Mouse (Mus musculus) C2C12 (cell line): ENCODE results near the gene Ensa.

Experiments
- CTCF ChIP-seq: IDR thresholded peaks from one replicate; pipeline ENCODE4 v1.5.1; 2011; ENCODE audit not compliant: control insufficient read depth, insufficient read depth, insufficient read length
- FOSL1 ChIP-seq: IDR thresholded peaks from one replicate; pipeline ENCODE4 v1.8.0; 2011; ENCODE audit warnings: mild to moderate bottlenecking, low read length; ENCODE audit not compliant: poor library complexity, insufficient read depth, severe bottlenecking
- USF1 ChIP-seq: IDR thresholded peaks from one replicate; pipeline ENCODE4 v1.6.1; 2011; ENCODE audit warnings: low read depth, mild to moderate bottlenecking, control low read depth, moderate library complexity

DNA sequence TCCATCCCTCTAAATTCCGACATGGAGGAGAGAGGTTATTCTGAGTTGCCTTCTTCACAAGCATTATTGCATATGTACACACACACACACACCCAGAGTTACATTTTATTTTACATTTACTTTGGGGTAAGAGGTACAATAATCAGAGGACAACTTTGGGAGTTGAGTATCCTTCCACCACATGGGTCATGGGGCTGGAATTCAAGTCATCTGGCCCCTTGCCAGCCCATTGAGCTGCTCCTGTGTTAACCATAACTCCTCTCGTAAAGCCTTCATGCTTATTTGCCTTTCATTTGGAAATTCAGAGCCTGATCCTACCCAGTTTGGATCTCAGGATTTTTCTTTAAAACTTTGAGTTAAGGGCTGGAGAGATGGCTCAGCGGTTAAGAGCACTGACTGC is 18.7 kb upstream of the Ensa start:
- TF ChIP-seq CTCF (no peak), FOSL1 (no peak), USF1 (no peak)
